In the genomic region with DNA sequence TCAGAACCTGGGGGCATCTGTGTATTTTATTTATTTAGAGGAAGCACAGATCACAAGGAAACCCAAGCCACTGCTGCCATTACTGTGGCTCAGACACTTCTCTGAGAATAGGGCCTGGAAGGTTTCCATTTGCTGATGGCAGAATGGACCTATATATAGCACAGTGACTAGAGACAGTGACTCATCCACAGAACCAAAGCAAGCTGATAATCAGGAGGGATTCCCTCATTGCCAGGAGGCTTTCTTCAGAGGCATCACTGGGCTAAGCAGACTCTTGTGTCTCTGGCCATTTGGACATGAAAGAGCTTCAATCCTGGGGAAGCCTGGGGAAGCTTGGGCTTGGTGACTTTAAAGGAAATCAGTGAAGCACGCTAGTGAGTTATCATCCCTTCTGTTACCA, we compare ENCODE assay signal across 14 mouse cellular contexts.
DNase-seq lines count a peak whose midpoint lies in the region; ATAC-seq lines count a peak whose summit lies in the region.
"Had no signal": no experiment of that assay in that cellular context is flagged by ENCODE, and none has a peak within 500 bp of the region (broad histone marks: within the 10 kb centered on the region; RNA-seq: fewer than 3 reads in every experiment).

No protein-coding gene starts in this region.

- H3K4me2 ChIP-seq in heart, embryonic 11.5 days, result no peak overlapping the region
- no peak overlapping the region for H3K4me2 ChIP-seq in intestine, embryonic 16.5 days (ENCODE audit: low read depth, low read length)
- H3K4me2 ChIP-seq: embryonic facial prominence, embryonic 13.5 days; intestine, embryonic 15.5 days; limb, embryonic 12.5 days had no signal

- H3K36me3 ChIP-seq in heart, embryonic 11.5 days (ENCODE audit: control insufficient read depth, insufficient read depth, low read length), result no peaks in the 10 kb centered on the region
- no peaks in the 10 kb centered on the region for H3K36me3 ChIP-seq in intestine, embryonic 16.5 days (ENCODE audit: control insufficient read depth, insufficient read depth, low read length)
- H3K36me3 ChIP-seq: embryonic facial prominence, embryonic 13.5 days; intestine, embryonic 15.5 days; limb, embryonic 12.5 days had no signal

- ATAC-seq in heart, embryonic 11.5 days (replicated peaks; ENCODE audit: insufficient number of reproducible peaks, low FRiP score, low TSS enrichment), result no peak
- no peak for ATAC-seq in intestine, embryonic 16.5 days
- ATAC-seq: intestine, embryonic 15.5 days had no signal

- H3K27ac ChIP-seq in heart, embryonic 11.5 days (ENCODE audit: low read depth, low read length), result no peak overlapping the region
- no peak overlapping the region for H3K27ac ChIP-seq in intestine, embryonic 16.5 days (ENCODE audit: low read length)
- H3K27ac ChIP-seq: embryonic facial prominence, embryonic 13.5 days; heart, adult 2 months; intestine, embryonic 15.5 days; limb, embryonic 12.5 days had no signal

- H3K27me3 ChIP-seq in heart, embryonic 11.5 days (ENCODE audit: control insufficient read depth, insufficient read depth, low read length), result no peaks in the 10 kb centered on the region
- H3K27me3 ChIP-seq in intestine, embryonic 16.5 days (replicated peaks; ENCODE audit: control insufficient read depth, insufficient read depth, low read length), result no peaks in the 10 kb centered on the region
- H3K27me3 ChIP-seq: embryonic facial prominence, embryonic 13.5 days; intestine, embryonic 15.5 days; limb, embryonic 12.5 days had no signal

- no peaks in the 10 kb centered on the region for H3K9me3 ChIP-seq in heart, embryonic 11.5 days (replicated peaks; ENCODE audit: control insufficient read depth, low read length)
- H3K9me3 ChIP-seq in intestine, embryonic 16.5 days (ENCODE audit: control insufficient read depth, low read length), result no peaks in the 10 kb centered on the region
- H3K9me3 ChIP-seq: embryonic facial prominence, embryonic 13.5 days; intestine, embryonic 15.5 days; limb, embryonic 12.5 days had no signal

- WGBS in heart, embryonic 11.5 days (ENCODE audit: insufficient replicate concordance), result 29% methylated on average over 1 of the region's 1 CpGs
- WGBS in intestine, embryonic 16.5 days, result 47% methylated on average over 1 of the region's 1 CpGs

- no peak overlapping the region for H3K4me3 ChIP-seq in heart, embryonic 11.5 days (ENCODE audit: low read depth, low read length)
- no peak overlapping the region for H3K4me3 ChIP-seq in intestine, embryonic 16.5 days (ENCODE audit: low read length)
- H3K4me3 ChIP-seq: embryonic facial prominence, embryonic 13.5 days; heart, adult 2 months; intestine, embryonic 15.5 days; limb, embryonic 12.5 days had no signal

- 0 out of 2 replicates have a peak, but pooled peaks cover 4% of the 10 kb centered on the region for H3K4me1 ChIP-seq in heart, embryonic 11.5 days (ENCODE audit: control insufficient read depth, insufficient read depth, low read length)
- H3K4me1 ChIP-seq in intestine, embryonic 16.5 days (ENCODE audit: control insufficient read depth, insufficient read depth, low read length), result peaks cover 5% of the 10 kb centered on the region

- peak; percentile 91 for DNase-seq in heart, adult 11 months
- peak; percentile 54 for DNase-seq in NIH3T3 (ENCODE audit: low read depth)
- peak; percentile 52 to 74 for DNase-seq in cerebellum, postnatal 14 days
- peak; percentile 53 to 83 for DNase-seq in left cerebral cortex, postnatal 14 days (ENCODE audit: low spot score in 2 of 2)
- DNase-seq in ovary, postnatal 10 days (ENCODE audit: low spot score), result no peak
- no peak for DNase-seq in natural killer cell, adult 2 months (ENCODE audit: low spot score in 2 of 2)
- DNase-seq: adrenal gland, adult 2 months; thymus, postnatal 14 days had no signal

- intact Hi-C loops in left cerebral cortex, postnatal 14 days (cut with DNase I), result no loop called here

- H3K9ac ChIP-seq in heart, embryonic 11.5 days (ENCODE audit: low read depth, low read length), result no peak overlapping the region
- H3K9ac ChIP-seq in intestine, embryonic 16.5 days (ENCODE audit: low read depth, low read length), result no peak overlapping the region
- H3K9ac ChIP-seq: embryonic facial prominence, embryonic 13.5 days; intestine, embryonic 15.5 days; limb, embryonic 12.5 days had no signal

Comparison
In these comparisons a context has a peak if more than half of its experiments do, and no peak if none do; other contexts are left out.
1. DNase-seq: peak in heart, adult 11 months (single experiment), NIH3T3 (single experiment), cerebellum, postnatal 14 days (2 of 2) and left cerebral cortex, postnatal 14 days (2 of 2); none in ovary, postnatal 10 days (single experiment) and natural killer cell, adult 2 months (0 of 2).